Mouse (Mus musculus): ENCODE measurements at regions not wholly inside any gene's neighbourhood (a gene's known extent, or its start where the extent isn't known, plus 50 kb on each side); places are given as distances from the start of the nearest gene placed in this dataset.

DNA sequence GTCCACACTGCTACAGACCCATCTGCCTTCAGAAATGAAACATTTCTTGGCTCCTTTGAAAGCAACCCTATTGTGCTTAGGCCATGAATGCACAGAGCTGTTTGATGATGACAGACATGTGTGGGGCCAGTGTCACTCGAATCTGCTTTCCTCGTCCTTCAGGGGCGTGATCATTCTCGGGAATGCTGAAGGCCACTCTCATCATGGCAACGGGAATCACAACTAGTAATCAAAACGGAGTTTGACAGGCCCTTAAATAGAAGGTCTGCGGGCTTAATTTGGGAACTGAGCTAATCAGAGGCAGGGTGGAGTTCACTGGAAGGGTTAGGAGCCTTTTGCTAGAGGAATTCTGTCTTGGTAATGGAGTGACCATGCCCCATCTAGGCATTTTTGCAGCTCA is 290.2 kb upstream of the Trib2 start:
- DNase-seq (ENCODE audit: low read depth, low spot score), result no peak
- TF ChIP-seq ZNF384 (IDR thresholded peaks at IDR 0.05; ENCODE audit: low read depth, low read length) (no peak), MAFK (IDR thresholded peaks at IDR 0.05; ENCODE audit: insufficient read depth, low read depth, low read length) (no peak), HCFC1 (IDR thresholded peaks at IDR 0.05; ENCODE audit: borderline replicate concordance, insufficient read depth, low read length) (no peak), ZC3H11A (IDR thresholded peaks at IDR 0.05; ENCODE audit: borderline replicate concordance, low read depth, low read length) (no peak), CHD2 (IDR thresholded peaks at IDR 0.05; ENCODE audit: low read depth, low read length) (no peak)
- Histone ChIP-seq H3K4me1 (ENCODE audit: control insufficient read depth in 2 of 2, insufficient read depth in 2 of 2, low read length in 2 of 2, poor library complexity in 1 of 2) (no peaks in the 10 kb centered on the region), H3K4me3 (ENCODE audit: insufficient read depth in 1 of 2, low read depth in 1 of 2, low read length in 2 of 2, poor library complexity in 1 of 2, severe bottlenecking in 1 of 2) (no peak overlapping the region), H3K9ac (ENCODE audit: insufficient read depth, low read depth, low read length, poor library complexity, severe bottlenecking) (no peak overlapping the region), H3K36me3 (ENCODE audit: control insufficient read depth, insufficient read depth, low read length, poor library complexity, severe bottlenecking) (no peaks in the 10 kb centered on the region), H3K27ac (ENCODE audit: insufficient read depth, low read depth, low read length, poor library complexity, severe bottlenecking) (no peak overlapping the region), H3K9me3 (ENCODE audit: control insufficient read depth, insufficient read depth, low read depth, low read length) (no peaks in the 10 kb centered on the region)
- in situ Hi-C loops (cut with MboI; ENCODE audit: low sequenced_read_pairs in 2 of 2, unreplicated experiment in 2 of 2), result no loop called here

DNA sequence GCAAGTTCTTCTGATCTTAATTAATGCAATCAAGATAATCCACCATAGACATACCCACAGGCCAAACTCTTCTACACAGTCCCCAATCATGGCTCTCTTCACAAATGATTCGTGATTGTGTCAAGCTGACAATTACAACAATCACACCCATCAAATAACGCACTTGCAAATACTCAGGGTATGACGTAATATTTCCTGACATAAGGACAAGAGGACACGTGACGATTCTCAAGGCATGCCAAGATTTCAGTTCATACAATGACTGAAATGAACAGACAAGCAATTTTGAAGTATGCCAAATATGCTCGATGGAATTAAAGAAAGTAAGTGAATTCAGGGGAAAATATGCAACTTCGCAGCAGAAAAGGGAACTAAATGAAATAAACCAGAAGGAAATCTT is 282.1 kb upstream of the Trib2 start:
- no peak for TF ChIP-seq ZC3H11A (IDR thresholded peaks at IDR 0.05; ENCODE audit: borderline replicate concordance, low read depth, low read length)
- TF ChIP-seq ZNF384 (IDR thresholded peaks at IDR 0.05; ENCODE audit: low read depth, low read length), result no peak
- no peak for TF ChIP-seq MAFK (IDR thresholded peaks at IDR 0.05; ENCODE audit: insufficient read depth, low read depth, low read length)
- no peak for TF ChIP-seq HCFC1 (IDR thresholded peaks at IDR 0.05; ENCODE audit: borderline replicate concordance, insufficient read depth, low read length)
- TF ChIP-seq CHD2 (IDR thresholded peaks at IDR 0.05; ENCODE audit: low read depth, low read length), result no peak
- DNase-seq (ENCODE audit: low read depth, low spot score), result no peak
- Histone ChIP-seq H3K4me1 (ENCODE audit: control insufficient read depth in 2 of 2, insufficient read depth in 2 of 2, low read length in 2 of 2, poor library complexity in 1 of 2) (no peaks in the 10 kb centered on the region), H3K36me3 (ENCODE audit: control insufficient read depth, insufficient read depth, low read length, poor library complexity, severe bottlenecking) (no peaks in the 10 kb centered on the region), H3K4me3 (ENCODE audit: insufficient read depth in 1 of 2, low read depth in 1 of 2, low read length in 2 of 2, poor library complexity in 1 of 2, severe bottlenecking in 1 of 2) (no peak overlapping the region), H3K9me3 (ENCODE audit: control insufficient read depth, insufficient read depth, low read depth, low read length) (no peaks in the 10 kb centered on the region), H3K27ac (ENCODE audit: insufficient read depth, low read depth, low read length, poor library complexity, severe bottlenecking) (no peak overlapping the region), H3K9ac (ENCODE audit: insufficient read depth, low read depth, low read length, poor library complexity, severe bottlenecking) (no peak overlapping the region)
- in situ Hi-C loops (cut with MboI; ENCODE audit: low sequenced_read_pairs in 2 of 2, unreplicated experiment in 2 of 2), result no loop called here

DNA sequence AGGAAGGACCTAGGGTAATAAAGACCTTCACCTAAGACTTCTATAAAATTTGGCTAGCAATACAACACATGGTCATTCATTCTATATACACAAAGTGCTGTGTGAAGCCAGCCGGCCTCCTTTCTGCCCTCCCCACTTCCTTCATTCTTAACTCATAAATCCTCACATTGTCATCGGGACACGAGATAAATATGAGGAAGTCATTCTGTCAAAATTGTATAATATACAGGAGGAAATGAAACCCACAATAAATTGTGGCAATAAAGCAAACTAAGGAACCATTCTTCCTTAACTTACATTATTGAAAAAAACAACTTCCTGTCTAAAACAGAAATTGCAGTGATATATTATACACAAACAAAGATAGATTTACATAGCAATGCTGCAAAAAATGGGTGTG is 275.9 kb upstream of the Trib2 start:
- no peak for DNase-seq (ENCODE audit: low read depth, low spot score)
- no peaks in the 10 kb centered on the region for H3K36me3 ChIP-seq (ENCODE audit: control insufficient read depth, insufficient read depth, low read length, poor library complexity, severe bottlenecking)
- TF ChIP-seq MAFK (IDR thresholded peaks at IDR 0.05; ENCODE audit: insufficient read depth, low read depth, low read length), result no peak
- TF ChIP-seq ZC3H11A (IDR thresholded peaks at IDR 0.05; ENCODE audit: borderline replicate concordance, low read depth, low read length), result no peak
- no peak for TF ChIP-seq CHD2 (IDR thresholded peaks at IDR 0.05; ENCODE audit: low read depth, low read length)
- TF ChIP-seq ZNF384 (IDR thresholded peaks at IDR 0.05; ENCODE audit: low read depth, low read length), result no peak
- no peak for TF ChIP-seq HCFC1 (IDR thresholded peaks at IDR 0.05; ENCODE audit: borderline replicate concordance, insufficient read depth, low read length)
- no peak overlapping the region for H3K4me3 ChIP-seq (ENCODE audit: insufficient read depth in 1 of 2, low read depth in 1 of 2, low read length in 2 of 2, poor library complexity in 1 of 2, severe bottlenecking in 1 of 2)
- no peak overlapping the region for H3K9ac ChIP-seq (ENCODE audit: insufficient read depth, low read depth, low read length, poor library complexity, severe bottlenecking)
- no peak overlapping the region for H3K27ac ChIP-seq (ENCODE audit: insufficient read depth, low read depth, low read length, poor library complexity, severe bottlenecking)
- in situ Hi-C loops (cut with MboI; ENCODE audit: low sequenced_read_pairs in 2 of 2, unreplicated experiment in 2 of 2), result no loop called here
- no peaks in the 10 kb centered on the region for H3K4me1 ChIP-seq (ENCODE audit: control insufficient read depth in 2 of 2, insufficient read depth in 2 of 2, low read length in 2 of 2, poor library complexity in 1 of 2)
- no peaks in the 10 kb centered on the region for H3K9me3 ChIP-seq (ENCODE audit: control insufficient read depth, insufficient read depth, low read depth, low read length)

DNA sequence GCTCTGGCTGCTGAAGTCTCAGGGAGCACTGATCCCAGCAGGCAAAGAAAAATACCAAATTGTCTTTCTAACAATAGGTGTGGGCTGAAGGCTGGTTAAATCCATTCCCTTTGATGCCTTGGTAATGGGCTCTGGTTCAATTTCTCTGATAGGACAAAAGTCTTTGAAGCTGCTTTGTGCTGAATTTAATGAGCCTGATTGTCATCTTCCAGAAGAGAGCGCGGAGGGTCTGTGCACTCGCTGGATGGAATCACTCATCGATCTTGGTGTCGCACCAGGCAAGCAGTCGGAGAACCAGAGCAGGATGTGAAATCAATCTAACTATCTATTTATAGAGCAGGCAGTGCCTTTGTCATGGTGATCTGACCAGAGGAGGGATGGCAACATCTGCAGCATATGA is 274.6 kb upstream of the Trib2 start:
- H3K27ac ChIP-seq (ENCODE audit: insufficient read depth, low read depth, low read length, poor library complexity, severe bottlenecking), result no peak overlapping the region
- H3K9ac ChIP-seq (ENCODE audit: insufficient read depth, low read depth, low read length, poor library complexity, severe bottlenecking), result no peak overlapping the region
- H3K9me3 ChIP-seq (ENCODE audit: control insufficient read depth, insufficient read depth, low read depth, low read length), result no peaks in the 10 kb centered on the region
- H3K36me3 ChIP-seq (ENCODE audit: control insufficient read depth, insufficient read depth, low read length, poor library complexity, severe bottlenecking), result no peaks in the 10 kb centered on the region
- in situ Hi-C loops (cut with MboI; ENCODE audit: low sequenced_read_pairs in 2 of 2, unreplicated experiment in 2 of 2), result no loop called here
- DNase-seq (ENCODE audit: low read depth, low spot score), result no peak
- no peaks in the 10 kb centered on the region for H3K4me1 ChIP-seq (ENCODE audit: control insufficient read depth in 2 of 2, insufficient read depth in 2 of 2, low read length in 2 of 2, poor library complexity in 1 of 2)
- TF ChIP-seq CHD2 (IDR thresholded peaks at IDR 0.05; ENCODE audit: low read depth, low read length), result no peak
- no peak for TF ChIP-seq MAFK (IDR thresholded peaks at IDR 0.05; ENCODE audit: insufficient read depth, low read depth, low read length)
- TF ChIP-seq HCFC1 (IDR thresholded peaks at IDR 0.05; ENCODE audit: borderline replicate concordance, insufficient read depth, low read length), result no peak
- TF ChIP-seq ZNF384 (IDR thresholded peaks at IDR 0.05; ENCODE audit: low read depth, low read length), result no peak
- no peak for TF ChIP-seq ZC3H11A (IDR thresholded peaks at IDR 0.05; ENCODE audit: borderline replicate concordance, low read depth, low read length)
- no peak overlapping the region for H3K4me3 ChIP-seq (ENCODE audit: insufficient read depth in 1 of 2, low read depth in 1 of 2, low read length in 2 of 2, poor library complexity in 1 of 2, severe bottlenecking in 1 of 2)

DNA sequence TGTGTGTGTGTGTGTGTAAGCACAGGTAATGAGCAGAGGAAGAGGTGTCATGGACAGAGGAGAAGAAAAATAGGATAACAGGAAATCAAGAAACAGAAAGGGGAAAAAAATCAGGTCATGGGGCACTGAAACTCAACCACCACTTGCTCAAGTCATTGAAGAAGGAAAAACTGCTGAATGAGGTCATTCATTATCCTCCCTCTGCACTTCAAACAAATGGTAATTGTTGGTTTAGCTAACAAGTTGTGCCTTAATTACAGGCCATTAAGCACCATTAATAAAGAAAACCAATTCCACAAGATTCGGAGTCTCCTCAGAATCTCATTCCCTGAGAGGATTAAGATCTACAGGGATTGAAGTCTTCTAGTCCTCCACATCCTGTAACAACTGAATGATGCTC is 266.5 kb upstream of the Trib2 start:
- TF ChIP-seq ZC3H11A (IDR thresholded peaks at IDR 0.05; ENCODE audit: borderline replicate concordance, low read depth, low read length), result no peak
- no peak for TF ChIP-seq ZNF384 (IDR thresholded peaks at IDR 0.05; ENCODE audit: low read depth, low read length)
- TF ChIP-seq MAFK (IDR thresholded peaks at IDR 0.05; ENCODE audit: insufficient read depth, low read depth, low read length), result no peak
- TF ChIP-seq CHD2 (IDR thresholded peaks at IDR 0.05; ENCODE audit: low read depth, low read length), result no peak
- no peak for TF ChIP-seq HCFC1 (IDR thresholded peaks at IDR 0.05; ENCODE audit: borderline replicate concordance, insufficient read depth, low read length)
- H3K27ac ChIP-seq (ENCODE audit: insufficient read depth, low read depth, low read length, poor library complexity, severe bottlenecking), result no peak overlapping the region
- H3K9ac ChIP-seq (ENCODE audit: insufficient read depth, low read depth, low read length, poor library complexity, severe bottlenecking), result no peak overlapping the region
- DNase-seq (ENCODE audit: low read depth, low spot score), result no peak
- no peaks in the 10 kb centered on the region for H3K4me1 ChIP-seq (ENCODE audit: control insufficient read depth in 2 of 2, insufficient read depth in 2 of 2, low read length in 2 of 2, poor library complexity in 1 of 2)
- in situ Hi-C loops (cut with MboI; ENCODE audit: low sequenced_read_pairs in 2 of 2, unreplicated experiment in 2 of 2), result no loop called here
- no peaks in the 10 kb centered on the region for H3K36me3 ChIP-seq (ENCODE audit: control insufficient read depth, insufficient read depth, low read length, poor library complexity, severe bottlenecking)
- no peaks in the 10 kb centered on the region for H3K9me3 ChIP-seq (ENCODE audit: control insufficient read depth, insufficient read depth, low read depth, low read length)
- H3K4me3 ChIP-seq (ENCODE audit: insufficient read depth in 1 of 2, low read depth in 1 of 2, low read length in 2 of 2, poor library complexity in 1 of 2, severe bottlenecking in 1 of 2), result no peak overlapping the region

All from ES-E14 (cell line).